Mouse (Mus musculus): ENCODE data around the gene Mpdz.

Mpdz gene

DNA sequence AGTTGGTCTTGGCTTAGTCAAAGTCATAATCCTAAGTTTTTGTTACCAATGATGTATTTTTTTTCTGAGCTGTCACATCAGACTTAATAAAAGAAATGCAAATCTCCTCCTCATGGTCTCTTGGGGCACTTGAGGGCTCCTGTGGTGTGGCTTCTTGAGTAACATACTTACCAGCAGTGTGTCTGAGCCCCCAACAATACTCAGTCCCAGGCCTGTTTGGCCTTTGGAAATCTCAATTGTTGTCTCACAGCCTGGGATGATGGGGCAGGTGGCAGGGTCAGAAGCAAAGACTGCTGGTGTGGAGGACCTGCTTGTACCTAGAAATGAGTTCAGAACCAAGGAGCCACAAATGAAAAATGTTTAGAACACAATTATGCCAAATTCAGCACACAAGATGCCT is 149.3 kb downstream of the Mpdz start:
- H3K36me3 ChIP-seq (ENCODE audit: insufficient read depth, low read length), result no peaks in the 10 kb centered on the region

DNA sequence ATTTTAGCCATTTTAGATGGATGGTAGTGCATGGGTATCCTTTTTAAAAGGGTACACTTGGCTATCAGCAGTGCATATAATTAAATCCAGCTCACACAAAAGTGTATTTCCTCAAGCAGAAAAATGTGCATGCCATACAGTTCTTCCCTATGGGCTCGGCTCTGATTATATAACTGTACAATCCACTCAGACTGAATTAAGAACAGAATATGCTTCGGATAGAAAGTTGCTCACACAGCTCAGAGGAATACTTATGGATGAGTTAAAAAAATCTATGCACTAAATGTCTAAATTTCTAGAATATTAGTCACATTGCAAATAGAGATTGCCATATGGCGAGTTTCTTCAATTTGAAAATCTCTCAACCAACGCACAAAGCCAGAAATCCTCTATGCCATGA is 157.1 kb downstream of the Mpdz start:
- no peaks in the 10 kb centered on the region for H3K27me3 ChIP-seq (ENCODE audit: insufficient read depth, low read length)
- no peak overlapping the region for H3K4me3 ChIP-seq (replicated peaks; ENCODE audit: low read length)
- H3K36me3 ChIP-seq (ENCODE audit: insufficient read depth, low read length), result no peaks in the 10 kb centered on the region
- H3K9me3 ChIP-seq (ENCODE audit: low read length), result no peaks in the 10 kb centered on the region
- no peak for TF ChIP-seq NANOG (IDR thresholded peaks at IDR 0.05; ENCODE audit: borderline replicate concordance, low read length)
- TF ChIP-seq POU5F1 (IDR thresholded peaks at IDR 0.05; ENCODE audit: borderline replicate concordance, low read length), result no peak
- TF ChIP-seq CTCF (conservative IDR thresholded peaks at IDR 0.05; ENCODE audit: low read length), result no peak
- no peaks in the 10 kb centered on the region for H3K4me1 ChIP-seq (replicated peaks; ENCODE audit: low read depth, low read length)

More for the DNA sequence above, 149.3 kb downstream of the Mpdz start:
- H3K4me1 ChIP-seq (replicated peaks; ENCODE audit: low read depth, low read length), result no peaks in the 10 kb centered on the region
- H3K4me3 ChIP-seq (replicated peaks; ENCODE audit: low read length), result no peak overlapping the region
- no peaks in the 10 kb centered on the region for H3K9me3 ChIP-seq (ENCODE audit: low read length)
- H3K27me3 ChIP-seq (ENCODE audit: insufficient read depth, low read length), result no peaks in the 10 kb centered on the region
- TF ChIP-seq POU5F1 (IDR thresholded peaks at IDR 0.05; ENCODE audit: borderline replicate concordance, low read length) (no peak), CTCF (conservative IDR thresholded peaks at IDR 0.05; ENCODE audit: low read length) (no peak), NANOG (IDR thresholded peaks at IDR 0.05; ENCODE audit: borderline replicate concordance, low read length) (no peak)

DNA sequence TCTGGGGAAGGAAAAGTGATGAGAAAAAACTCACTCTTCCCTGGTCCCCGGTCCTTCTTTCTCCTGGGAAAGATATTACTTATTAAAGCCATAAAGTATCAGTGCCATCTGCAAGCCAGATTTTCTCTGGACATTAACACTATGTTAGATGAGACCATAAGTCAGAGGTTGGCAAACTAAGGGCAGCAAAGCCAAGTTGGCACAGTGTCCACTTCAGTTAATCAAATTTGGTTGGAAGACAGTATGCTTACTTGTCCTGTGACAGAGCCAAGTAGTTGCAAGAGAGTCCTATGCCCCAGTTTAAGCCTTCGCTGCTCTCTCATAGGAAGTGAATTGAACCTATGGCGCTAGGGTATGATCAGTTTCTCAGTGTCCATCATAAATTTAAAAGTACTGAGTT is 159.0 kb downstream of the Mpdz start:
- no peak for TF ChIP-seq CTCF (conservative IDR thresholded peaks at IDR 0.05; ENCODE audit: low read length)
- no peak for TF ChIP-seq NANOG (IDR thresholded peaks at IDR 0.05; ENCODE audit: borderline replicate concordance, low read length)
- TF ChIP-seq POU5F1 (IDR thresholded peaks at IDR 0.05; ENCODE audit: borderline replicate concordance, low read length), result no peak

DNA sequence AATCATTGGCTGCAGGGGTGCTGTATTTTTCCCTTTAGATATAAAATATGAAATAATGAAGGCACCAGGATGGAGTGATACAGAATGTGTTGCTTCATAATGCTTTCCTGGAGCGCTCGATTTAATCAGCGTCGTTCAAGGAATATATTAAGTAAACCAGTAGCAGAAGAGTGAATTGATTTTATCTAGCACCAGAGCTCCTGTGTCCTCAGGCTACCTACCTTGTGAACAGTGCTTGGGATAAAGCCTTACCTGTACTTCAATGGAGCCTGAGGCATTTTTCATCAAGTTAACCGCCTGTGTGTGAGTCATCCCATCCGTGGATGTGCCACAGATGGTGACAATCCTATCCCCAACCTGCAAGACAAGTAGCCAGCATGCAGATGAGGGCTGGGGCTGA is 159.5 kb downstream of the Mpdz start:
- Histone ChIP-seq H3K4me3 (replicated peaks; ENCODE audit: low read length) (no peak overlapping the region), H3K9me3 (ENCODE audit: low read length) (no peaks in the 10 kb centered on the region), H3K36me3 (ENCODE audit: insufficient read depth, low read length) (no peaks in the 10 kb centered on the region), H3K4me1 (replicated peaks; ENCODE audit: low read depth, low read length) (no peaks in the 10 kb centered on the region), H3K27me3 (ENCODE audit: insufficient read depth, low read length) (no peaks in the 10 kb centered on the region)
- no peak for TF ChIP-seq POU5F1 (IDR thresholded peaks at IDR 0.05; ENCODE audit: borderline replicate concordance, low read length)

More for the DNA sequence above, 159.0 kb downstream of the Mpdz start:
- Histone ChIP-seq H3K4me3 (replicated peaks; ENCODE audit: low read length) (no peak overlapping the region), H3K36me3 (ENCODE audit: insufficient read depth, low read length) (no peaks in the 10 kb centered on the region), H3K4me1 (replicated peaks; ENCODE audit: low read depth, low read length) (no peaks in the 10 kb centered on the region), H3K9me3 (ENCODE audit: low read length) (no peaks in the 10 kb centered on the region), H3K27me3 (ENCODE audit: insufficient read depth, low read length) (no peaks in the 10 kb centered on the region)

DNA sequence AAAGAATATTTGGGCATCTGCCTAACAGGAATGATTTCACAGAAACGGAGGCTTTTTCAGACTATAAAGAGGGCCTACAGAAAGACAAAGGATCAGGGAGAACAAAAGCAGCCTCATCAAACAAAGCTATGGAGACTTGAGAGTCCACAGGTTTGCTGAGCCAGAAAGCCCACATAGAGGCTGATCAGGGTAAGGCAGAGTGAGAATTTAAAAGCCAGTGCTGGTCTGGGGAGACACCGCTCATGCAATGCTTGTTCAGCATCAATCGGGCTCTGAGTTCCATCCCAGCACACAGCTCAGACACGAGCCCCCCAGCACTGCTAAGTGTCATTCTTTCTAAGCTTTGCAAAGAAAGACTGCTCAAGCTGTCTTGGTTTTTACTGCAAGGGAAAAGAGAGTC is 162.5 kb downstream of the Mpdz start:
- Histone ChIP-seq H3K36me3 (ENCODE audit: insufficient read depth, low read length) (no peaks in the 10 kb centered on the region), H3K9me3 (ENCODE audit: low read length) (no peaks in the 10 kb centered on the region), H3K27me3 (ENCODE audit: insufficient read depth, low read length) (no peaks in the 10 kb centered on the region), H3K4me1 (replicated peaks; ENCODE audit: low read depth, low read length) (no peaks in the 10 kb centered on the region), H3K4me3 (replicated peaks; ENCODE audit: low read length) (no peak overlapping the region)
- TF ChIP-seq CTCF (conservative IDR thresholded peaks at IDR 0.05; ENCODE audit: low read length) (no peak), POU5F1 (IDR thresholded peaks at IDR 0.05; ENCODE audit: borderline replicate concordance, low read length) (no peak), NANOG (IDR thresholded peaks at IDR 0.05; ENCODE audit: borderline replicate concordance, low read length) (no peak)

DNA sequence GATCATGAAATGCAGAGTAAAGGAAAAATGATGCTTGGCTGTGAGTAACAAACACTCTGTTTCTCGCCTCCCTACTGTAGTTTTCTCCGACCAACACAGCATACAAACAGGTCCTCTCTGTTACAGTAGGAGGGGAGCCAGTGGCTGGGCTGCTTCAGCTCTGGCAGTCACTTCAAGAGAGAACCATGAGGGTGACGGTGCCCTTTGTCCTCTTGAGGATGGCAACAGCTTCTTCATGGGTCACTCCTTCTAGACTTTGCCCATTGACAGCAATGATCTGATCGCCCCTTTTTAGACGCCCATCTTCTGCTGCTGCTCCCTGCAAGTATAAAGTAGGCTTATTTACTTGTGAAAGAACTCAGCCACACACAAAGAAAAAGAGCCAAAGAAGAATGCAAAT is 163.2 kb downstream of the Mpdz start:
- TF ChIP-seq CTCF (conservative IDR thresholded peaks at IDR 0.05; ENCODE audit: low read length) (no peak), NANOG (IDR thresholded peaks at IDR 0.05; ENCODE audit: borderline replicate concordance, low read length) (no peak), POU5F1 (IDR thresholded peaks at IDR 0.05; ENCODE audit: borderline replicate concordance, low read length) (no peak)
- Histone ChIP-seq H3K27me3 (ENCODE audit: insufficient read depth, low read length) (no peaks in the 10 kb centered on the region), H3K4me1 (replicated peaks; ENCODE audit: low read depth, low read length) (no peaks in the 10 kb centered on the region), H3K4me3 (replicated peaks; ENCODE audit: low read length) (no peak overlapping the region), H3K36me3 (ENCODE audit: insufficient read depth, low read length) (no peaks in the 10 kb centered on the region), H3K9me3 (ENCODE audit: low read length) (peaks cover under 1% of the 10 kb centered on the region; the same call in 1 of the 2 replicates)

DNA sequence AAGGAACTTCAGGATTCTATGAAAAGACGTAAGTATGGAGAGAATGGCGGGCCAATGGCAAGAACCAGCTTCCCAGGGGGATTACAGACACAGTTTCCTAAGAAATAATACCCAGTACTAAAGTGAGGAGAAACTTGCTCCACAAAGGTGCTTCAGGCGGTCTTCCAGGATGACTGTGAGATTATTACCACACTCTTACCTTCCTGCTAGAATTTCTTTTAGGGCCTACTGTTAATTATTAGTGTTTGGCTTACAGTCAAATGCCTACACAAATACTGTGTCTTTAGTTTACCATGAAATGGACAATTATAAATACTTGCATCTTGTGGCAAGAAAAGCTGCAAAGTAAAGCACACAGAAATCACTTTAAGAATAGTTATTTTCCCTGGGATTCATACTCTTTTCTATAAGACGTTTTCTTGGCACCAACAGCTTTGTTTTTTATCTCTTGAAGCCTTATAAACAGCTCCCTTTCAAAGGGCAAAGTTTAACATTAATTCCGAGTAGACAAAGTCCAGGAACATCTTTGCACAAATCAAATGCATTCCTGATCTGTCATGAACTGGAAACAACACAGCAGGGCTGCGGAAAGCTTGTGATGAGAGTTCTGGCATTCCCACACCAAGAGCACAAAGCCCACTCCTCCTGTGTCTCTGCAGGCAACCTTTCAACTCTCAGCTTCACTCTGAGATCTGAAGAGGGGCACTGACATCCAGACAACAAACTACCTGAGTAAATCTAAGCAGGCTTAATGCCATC is 166.5 kb downstream of the Mpdz start:
- Histone ChIP-seq H3K27me3 (ENCODE audit: insufficient read depth, low read length) (no peaks in the 10 kb centered on the region), H3K36me3 (ENCODE audit: insufficient read depth, low read length) (no peaks in the 10 kb centered on the region), H3K9me3 (ENCODE audit: low read length) (peaks cover 4% of the 10 kb centered on the region; the same call in 1 of the 2 replicates), H3K4me1 (replicated peaks; ENCODE audit: low read depth, low read length) (no peaks in the 10 kb centered on the region), H3K4me3 (replicated peaks; ENCODE audit: low read length) (no peak overlapping the region)
- no peak for TF ChIP-seq POU5F1 (IDR thresholded peaks at IDR 0.05; ENCODE audit: borderline replicate concordance, low read length)

DNA sequence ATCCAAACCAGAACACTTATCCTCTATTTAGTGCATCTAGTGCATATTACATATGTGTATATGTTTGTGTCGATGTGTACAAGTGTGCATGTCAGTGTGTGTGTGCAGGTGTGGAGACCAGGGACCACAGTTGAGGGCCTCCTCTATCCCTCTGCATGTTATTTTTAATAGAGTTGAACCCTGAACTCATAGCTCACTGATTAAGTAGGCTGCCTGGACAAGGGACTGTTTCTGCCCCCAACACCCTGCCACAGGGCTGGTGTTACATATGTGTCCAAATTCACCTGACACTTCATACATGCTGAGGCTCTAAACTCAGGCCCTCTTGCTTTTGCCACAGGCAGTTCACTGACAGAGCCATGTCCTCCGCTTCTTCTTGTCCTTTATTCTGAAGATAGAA is 169.5 kb downstream of the Mpdz start:
- peaks cover 4% of the 10 kb centered on the region; the same call in 1 of the 2 replicates for H3K9me3 ChIP-seq (ENCODE audit: low read length)
- no peak for TF ChIP-seq CTCF (conservative IDR thresholded peaks at IDR 0.05; ENCODE audit: low read length)
- no peak for TF ChIP-seq NANOG (IDR thresholded peaks at IDR 0.05; ENCODE audit: borderline replicate concordance, low read length)
- no peak for TF ChIP-seq POU5F1 (IDR thresholded peaks at IDR 0.05; ENCODE audit: borderline replicate concordance, low read length)
- no peaks in the 10 kb centered on the region for H3K36me3 ChIP-seq (ENCODE audit: insufficient read depth, low read length)

More for the DNA sequence above, 169.5 kb downstream of the Mpdz start:
- Histone ChIP-seq H3K4me1 (replicated peaks; ENCODE audit: low read depth, low read length) (no peaks in the 10 kb centered on the region), H3K27me3 (ENCODE audit: insufficient read depth, low read length) (no peaks in the 10 kb centered on the region), H3K4me3 (replicated peaks; ENCODE audit: low read length) (no peak overlapping the region)
